Mouse (Mus musculus) cortical plate, adult 2 months (tissue): Measurements from ENCODE around the gene Camta1.

Experiments used
- CTCF ChIP-seq: fragments of 200-500 bp; IDR thresholded peaks from 2 replicates; pipeline ENCODE4 v1.5.1; 2011; ENCODE audit warnings: mild to moderate bottlenecking, control low read depth, low read length; ENCODE audit not compliant: insufficient read depth; ENCODE audit errors: extremely low read depth
- POLR2A ChIP-seq: fragments of 200-500 bp; IDR thresholded peaks from 2 replicates; pipeline ENCODE4 v1.6.1; 2011; ENCODE audit warnings: mild to moderate bottlenecking, low read length, control low read depth; ENCODE audit not compliant: insufficient read depth; ENCODE audit errors: extremely low read depth

DNA sequence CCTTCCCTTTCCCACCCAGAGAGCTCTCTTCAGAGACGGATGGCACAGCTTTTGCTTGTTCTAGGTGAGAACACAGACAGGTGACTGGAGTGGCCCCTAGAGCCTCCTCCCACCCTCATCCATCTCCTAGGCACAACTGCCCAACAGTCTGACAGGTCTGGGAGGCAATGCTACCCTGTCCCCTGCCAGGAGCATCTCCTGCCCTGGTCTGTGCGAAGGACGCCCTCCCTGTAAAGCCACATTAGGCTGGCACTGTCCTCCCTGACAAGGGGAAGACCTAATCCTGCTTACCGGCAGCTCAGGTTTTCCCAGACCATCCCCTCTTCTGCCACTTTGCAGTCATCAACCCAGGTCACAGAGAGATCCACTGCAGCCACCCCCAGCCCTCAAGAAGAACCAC, 206.4 kb downstream of the Camta1 start:
- TF ChIP-seq POLR2A (no peak), CTCF (no peak)
